Mouse (Mus musculus) frontal cortex, postnatal 25 days (tissue): ENCODE measurements at regions not wholly inside any gene's neighbourhood (a gene's known extent, or its start where the extent isn't known, plus 50 kb on each side); places are given as distances from the start of the nearest gene placed in this dataset.

Experiments
- DNase-seq, 2 experiments: peaks; one replicate each; pipeline ENCODE4 v3.0.0; 2022; ENCODE audit warnings: low spot score in 2 of 2

DNA sequence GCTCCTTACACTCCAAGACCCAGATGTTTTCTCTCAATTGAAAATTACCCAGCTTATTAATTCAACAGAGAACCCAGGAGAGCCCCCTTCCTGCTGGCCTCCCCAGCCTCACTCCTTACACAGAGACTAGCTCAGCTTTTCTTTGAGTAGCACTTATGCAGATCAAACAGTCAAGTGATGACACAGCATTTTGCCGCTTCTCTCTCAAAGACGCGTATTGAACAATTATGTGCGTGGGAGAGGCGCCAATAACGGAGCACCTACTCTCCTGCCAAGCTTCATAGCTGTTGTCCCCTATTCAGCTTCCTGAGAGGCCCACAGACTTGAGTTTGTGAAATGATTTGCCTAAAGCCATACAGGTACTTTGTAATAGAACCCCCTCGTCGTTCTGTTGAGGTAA lies 428.5 kb downstream of the Fut8 start:
- no peak for DNase-seq

DNA sequence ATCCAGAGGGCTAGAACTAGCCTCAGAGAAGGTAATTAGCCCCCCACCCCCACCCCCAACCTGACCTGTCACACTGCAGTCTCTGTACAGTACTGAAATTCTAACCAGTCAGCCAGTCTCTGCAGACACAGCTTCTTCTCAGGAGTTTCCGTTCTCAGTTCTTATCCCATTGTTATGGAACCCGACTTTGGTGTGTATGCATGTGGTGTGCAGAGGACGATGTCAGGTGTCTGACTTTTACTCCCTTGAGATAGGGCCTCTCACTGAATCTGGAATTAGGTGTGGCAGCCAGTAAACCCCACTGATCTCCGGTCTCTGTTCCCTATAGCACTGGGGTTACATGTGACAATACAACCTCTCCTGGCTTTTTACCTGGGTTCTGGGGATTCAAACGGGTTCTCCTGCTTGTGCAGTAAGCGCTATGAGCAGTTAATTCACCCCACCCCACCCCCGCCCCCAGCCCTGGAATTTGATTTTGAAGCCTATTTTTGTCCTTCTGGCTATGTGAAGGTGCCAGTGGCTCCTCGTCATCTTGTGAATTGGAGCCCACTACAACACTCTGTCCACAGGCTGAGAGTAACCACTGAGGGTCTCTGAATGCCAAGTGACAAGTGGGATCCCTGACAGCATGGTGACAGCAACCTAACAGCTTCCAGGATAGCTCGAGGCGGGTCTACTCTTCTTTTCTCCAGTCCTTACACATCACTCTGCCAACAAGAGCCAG lies 429.4 kb downstream of the Fut8 start:
- DNase-seq = no peak

GRCm38 (mm10) chr12:77667875-77668204 lies 429.9 kb downstream of the Fut8 start:
- peak; percentile 58 to 61 for DNase-seq

- DNase-seq = no peak
Observed at GRCm38 (mm10) chr12:77670531-77670930, 432.6 kb downstream of the Fut8 start.

- no peak for DNase-seq
Observed at GRCm38 (mm10) chr12:77674352-77674751, 436.4 kb downstream of the Fut8 start.

DNA sequence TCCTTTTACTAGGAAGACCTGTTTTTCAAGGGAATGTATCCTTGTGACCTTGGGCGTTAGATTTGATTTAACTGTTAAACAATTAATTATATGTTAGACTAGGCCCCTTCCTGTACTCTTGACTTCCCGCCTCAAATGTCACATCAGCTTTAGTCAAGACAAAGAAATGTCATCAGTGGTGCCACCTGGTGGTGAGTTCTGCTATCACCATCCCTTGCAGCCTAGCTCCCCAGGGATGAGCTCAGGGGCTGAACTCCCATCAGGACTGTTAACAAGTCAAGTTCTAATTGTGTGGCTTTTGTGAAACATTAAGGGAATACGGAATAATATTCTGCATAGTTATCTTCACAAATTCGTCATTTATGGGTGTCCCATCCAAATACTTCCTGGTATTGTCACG lies 436.8 kb downstream of the Fut8 start:
- DNase-seq = no peak

DNA sequence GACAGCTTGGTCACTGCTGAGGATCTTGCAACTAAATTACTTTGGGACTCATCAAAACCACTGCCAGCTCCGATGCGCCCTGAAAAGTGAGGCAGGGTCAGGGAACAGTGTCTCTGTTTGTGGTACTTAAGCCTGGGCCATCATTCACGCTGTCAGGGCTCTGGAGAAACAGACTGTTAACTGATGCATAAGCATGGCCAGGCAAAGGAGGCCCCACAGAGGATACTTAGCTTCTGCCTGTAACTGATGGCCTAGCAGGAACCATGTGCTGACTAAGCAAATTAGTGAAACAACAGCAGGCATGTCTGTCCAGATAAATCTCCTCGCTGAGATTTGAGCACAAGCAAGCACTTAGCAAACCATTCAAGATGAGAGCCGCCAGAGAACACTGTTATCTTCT lies 440.1 kb downstream of the Fut8 start:
- no peak for DNase-seq

GRCm38 (mm10) chr12:77694101-77694500 lies 456.2 kb downstream of the Fut8 start:
- DNase-seq = no peak

- DNase-seq = no peak
Observed at GRCm38 (mm10) chr12:77696039-77696631, 458.2 kb downstream of the Fut8 start.

- DNase-seq = no peak
Observed at GRCm38 (mm10) chr12:77696662-77697061, 458.7 kb downstream of the Fut8 start.

DNA sequence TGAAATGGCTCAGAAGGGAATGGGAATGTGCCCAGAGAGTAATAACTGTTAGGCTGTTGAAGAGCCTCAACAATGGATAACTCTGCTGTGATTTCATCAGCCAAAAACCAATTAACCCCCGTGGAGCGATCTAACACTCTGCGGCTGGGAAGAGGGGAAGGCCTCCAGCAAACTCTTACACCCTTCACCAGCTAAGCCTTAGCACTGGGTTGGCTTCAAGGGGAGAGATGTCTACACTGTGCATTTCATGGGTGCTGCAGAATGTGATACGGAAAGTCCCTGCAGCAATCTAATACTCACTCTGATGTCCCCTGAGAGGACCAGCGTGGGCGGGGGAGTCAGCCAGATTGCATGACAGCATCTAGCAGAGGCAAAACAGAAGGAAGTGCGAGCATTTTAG lies 460.2 kb downstream of the Fut8 start:
- no peak for DNase-seq

- no peak for DNase-seq
Observed at GRCm38 (mm10) chr12:77699896-77700605, 462.1 kb downstream of the Fut8 start.

GRCm38 (mm10) chr12:77715506-77715905 lies 477.6 kb downstream of the Fut8 start:
- no peak for DNase-seq

DNA sequence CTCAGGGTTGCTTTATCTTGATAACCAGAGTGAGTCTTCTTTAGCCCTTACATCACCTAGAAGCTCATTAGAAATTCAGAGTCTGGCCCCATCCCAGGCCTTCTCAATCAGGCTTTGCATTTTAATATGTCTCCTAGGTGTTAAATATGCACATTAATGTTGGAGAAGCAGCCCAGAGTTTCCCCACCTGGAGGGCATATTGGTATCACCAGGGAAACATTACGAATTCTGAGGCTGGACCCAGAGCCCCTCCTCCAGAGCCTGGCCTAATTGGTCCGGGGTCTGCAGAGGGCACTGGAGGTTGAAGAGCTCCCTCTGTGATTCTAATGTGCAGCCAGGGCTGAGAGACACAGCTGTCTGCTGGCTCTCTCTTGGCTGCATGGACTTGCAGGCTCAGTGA lies 478.1 kb downstream of the Fut8 start:
- no peak for DNase-seq

GRCm38 (mm10) chr12:77727766-77728165 lies 466.3 kb upstream of the Gm6657 start:
- DNase-seq = no peak

DNA sequence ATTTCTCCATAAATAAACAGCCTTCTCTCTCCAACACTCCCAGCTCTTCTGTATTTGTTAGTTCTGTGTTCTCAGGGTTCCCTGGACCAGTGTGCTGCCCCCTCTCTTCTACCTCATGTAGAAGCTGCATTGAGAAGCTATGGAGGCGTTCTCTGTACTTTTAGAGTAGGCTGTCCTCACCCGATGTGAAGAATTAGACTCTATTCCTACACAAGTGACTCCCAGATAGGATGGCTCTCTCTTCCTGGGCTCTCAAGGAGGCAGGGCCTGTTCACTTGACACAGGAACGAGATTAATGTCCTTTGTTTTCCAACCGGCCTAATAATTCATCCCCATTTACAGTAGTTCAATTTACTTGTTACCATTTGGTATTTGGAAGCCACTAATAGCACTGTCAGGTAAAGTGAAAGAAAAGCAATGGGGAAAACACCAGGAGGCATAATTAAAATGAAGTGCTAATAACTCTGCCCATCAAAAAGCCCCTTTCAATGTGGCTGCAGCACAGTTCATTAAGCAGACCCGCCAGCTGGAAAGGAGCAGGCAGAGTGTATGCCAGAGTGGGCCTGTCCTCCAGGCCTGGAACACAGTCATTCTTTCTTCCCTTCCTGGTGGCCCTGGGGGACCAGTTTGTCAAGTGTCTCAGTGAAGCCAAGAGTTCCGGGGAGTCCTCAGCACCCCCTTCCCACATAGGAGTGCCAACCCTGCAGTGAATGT lies 454.8 kb upstream of the Gm6657 start:
- DNase-seq = peak in 1 of 2 experiments; percentile 7

DNA sequence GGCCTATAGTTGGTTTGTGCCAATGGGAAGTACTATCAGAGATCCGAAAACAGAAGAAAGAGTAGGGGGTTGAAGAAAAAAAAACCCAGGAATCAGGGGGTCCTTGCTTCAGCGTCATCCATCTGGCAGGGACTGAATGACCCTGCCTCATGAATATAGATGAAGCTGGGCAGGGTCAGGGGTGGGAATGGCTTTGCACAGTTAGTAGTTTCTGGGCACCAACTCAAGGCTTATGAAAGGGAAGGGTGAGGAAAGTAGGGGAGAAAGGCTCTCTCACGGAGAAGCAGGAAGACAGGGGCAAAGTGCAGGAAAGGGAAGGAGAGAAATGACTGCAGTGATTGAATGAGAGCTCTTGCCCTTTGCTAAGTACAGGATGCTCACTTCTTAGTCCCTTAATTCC lies 451.3 kb upstream of the Gm6657 start:
- DNase-seq = no peak

DNA sequence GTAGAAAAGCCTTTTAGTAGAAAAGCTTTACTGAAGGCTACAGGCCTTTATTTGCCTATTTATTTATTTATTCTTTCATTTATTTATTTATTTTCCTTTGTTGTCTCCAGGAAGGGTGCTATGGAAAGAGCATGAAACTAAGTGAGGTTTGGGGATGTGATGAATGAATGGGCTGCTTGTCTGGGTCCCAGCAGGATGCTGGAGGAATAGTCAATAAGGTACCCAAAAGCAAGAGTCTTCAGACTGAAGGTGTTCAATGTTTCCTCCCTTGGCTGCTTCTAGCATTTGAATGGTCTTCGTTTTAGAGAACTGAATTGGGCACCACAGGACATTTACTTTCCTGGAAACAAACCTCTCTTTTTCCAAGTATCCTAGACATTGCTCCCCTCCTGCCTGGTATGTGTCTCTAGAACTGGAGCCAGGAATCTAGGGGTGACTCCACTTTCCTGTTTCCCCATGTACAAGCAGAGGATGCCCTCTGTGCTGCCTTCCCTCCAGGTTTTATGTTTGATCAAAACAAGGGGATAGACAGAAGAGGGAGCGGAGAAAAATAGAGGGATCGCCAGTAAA lies 444.5 kb upstream of the Gm6657 start:
- no peak for DNase-seq

DNA sequence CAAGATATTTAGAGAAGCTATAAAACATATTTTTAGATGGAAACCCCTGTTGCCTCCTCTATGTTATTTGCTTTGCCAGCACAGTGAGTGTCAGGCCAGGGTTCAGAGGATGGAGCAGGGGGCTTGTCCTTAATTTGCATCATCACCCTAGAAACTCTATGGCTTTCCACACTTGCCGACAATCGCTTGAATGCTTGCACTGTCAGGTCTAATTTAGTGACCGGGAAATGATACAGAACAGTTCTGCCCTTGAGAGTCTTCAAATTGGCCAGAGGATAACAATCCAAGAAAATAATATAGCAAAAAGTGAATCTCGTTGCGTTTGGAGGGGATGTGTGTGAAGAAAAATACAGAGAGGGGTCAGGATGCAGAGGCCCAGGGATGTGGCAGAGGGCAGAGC lies 441.9 kb upstream of the Gm6657 start:
- DNase-seq = no peak

DNA sequence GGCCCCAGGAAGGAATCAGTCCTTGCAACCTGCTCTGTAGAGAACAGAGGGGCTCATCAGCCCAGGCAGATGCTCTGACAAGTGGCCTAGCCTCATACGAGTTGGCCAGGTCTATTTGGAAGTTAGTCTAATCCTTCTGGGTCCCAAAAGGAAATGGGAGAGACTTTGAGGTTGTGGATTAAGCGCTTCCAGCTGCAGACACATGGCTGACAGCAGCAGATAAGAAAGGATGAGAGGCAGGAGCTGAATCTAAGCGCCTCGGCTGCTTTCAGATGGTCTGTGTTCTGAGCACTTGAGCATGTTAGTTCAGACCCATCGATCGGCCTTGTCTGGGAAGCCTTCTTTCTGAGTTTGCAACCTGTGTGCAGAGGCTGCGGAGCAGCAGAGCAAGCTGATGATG lies 438.0 kb upstream of the Gm6657 start:
- DNase-seq = no peak

DNA sequence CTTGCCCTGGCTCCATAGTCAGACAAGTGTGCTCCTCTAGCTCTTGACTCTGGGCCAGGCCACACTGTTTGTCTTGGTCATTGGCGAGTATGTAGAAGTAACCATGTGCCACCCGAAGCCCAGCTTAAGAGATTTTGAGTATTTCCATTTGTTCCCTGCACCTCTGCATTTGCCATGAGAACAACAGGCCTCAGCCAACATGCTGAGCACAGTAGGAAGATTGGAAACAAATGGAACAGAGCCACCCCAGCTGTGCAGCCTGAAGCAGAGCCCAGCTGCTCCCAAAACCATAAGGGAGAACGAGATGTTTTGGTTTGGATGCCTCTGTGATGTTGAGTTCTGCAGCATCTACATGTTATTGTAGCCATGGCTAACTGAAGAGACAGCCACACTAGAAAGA lies 433.1 kb upstream of the Gm6657 start:
- no peak for DNase-seq

GRCm38 (mm10) chr12:77776011-77776546 lies 418.0 kb upstream of the Gm6657 start:
- DNase-seq = no peak
